Mouse (Mus musculus) MEL (cell line): ENCODE results near the gene Fance. TPM values are rescaled to one million over a fixed set of nuclear protein-coding genes. Genes with fewer than 3 reads are reported as not detected.
A peak's percentile ranks its signal among the peaks of the same experiment; 100 is the strongest.

Source experiments
- ETS1 ChIP-seq: IDR thresholded peaks from 2 replicates; pipeline ENCODE4 v1.6.1; 2012; ENCODE audit warnings: low read depth, mild to moderate bottlenecking, inconsistent platforms, low read length, improper control_type of control experiment, moderate library complexity
- JUND ChIP-seq: IDR thresholded peaks from 2 replicates; pipeline ENCODE4 v1.6.1; 2011; ENCODE audit warnings: low read depth, mild to moderate bottlenecking, improper control_type of control experiment, low read length
- MAFK ChIP-seq: IDR thresholded peaks from 2 replicates; pipeline ENCODE4 v1.6.1; 2011; ENCODE audit warnings: low read depth, mild to moderate bottlenecking, low read length, improper control_type of control experiment, borderline replicate concordance
- MEF2A ChIP-seq: IDR thresholded peaks from 2 replicates; pipeline ENCODE4 v1.6.1; 2014; ENCODE audit warnings: low read depth, mild to moderate bottlenecking, inconsistent platforms, low read length, improper control_type of control experiment; ENCODE audit not compliant: poor library complexity, insufficient replicate concordance, severe bottlenecking; ENCODE audit errors: extremely low read depth
- POLR2AphosphoS2 ChIP-seq: IDR thresholded peaks from 2 replicates; pipeline ENCODE4 v1.6.1; 2011; ENCODE audit warnings: low read length, improper control_type of control experiment
- RAD21 ChIP-seq: IDR thresholded peaks from 2 replicates; pipeline ENCODE4 v1.6.1; 2011; ENCODE audit warnings: mild to moderate bottlenecking, low read depth, low read length, improper control_type of control experiment
- TBP ChIP-seq: IDR thresholded peaks from 2 replicates; pipeline ENCODE4 v1.8.0; 2011; ENCODE audit warnings: low read depth, low read length, improper control_type of control experiment
- TCF12 ChIP-seq: IDR thresholded peaks from 2 replicates; pipeline ENCODE4 v1.6.1; 2014; ENCODE audit warnings: low read depth, mild to moderate bottlenecking, inconsistent platforms, low read length, improper control_type of control experiment, moderate library complexity
- USF1 ChIP-seq: IDR thresholded peaks from 2 replicates; pipeline ENCODE4 v1.6.1; 2014; ENCODE audit warnings: low read depth, mild to moderate bottlenecking, inconsistent platforms, low read length, improper control_type of control experiment, moderate library complexity
- polyA plus RNA-seq, 2 experiments: library from polyadenylated mRNA; stranded (reverse) in 1 of 2; unstranded in 1 of 2; fragments of >175 nt in 1 of 2; fragments of >200 nt in 1 of 2; gene quantifications; 2 replicates each; pipeline versions ENCODE4 v1.2.1 to v1.2.4; 2012; ENCODE audit warnings: low replicate concordance in 2 of 2, low read depth in 1 of 2; ENCODE audit not compliant: insufficient read length in 2 of 2, insufficient read depth in 1 of 2, missing spikeins in 1 of 2
- total RNA-seq: library from RNA; depleted of rRNA; stranded (reverse); fragments of 300-350 nt; gene quantifications from 2 replicates; pipeline ENCODE4 v1.2.3, GENCODE M21; 2012; rRNA removed

The Fance gene
- total and polyA plus RNA-seq, 3 experiments: 51.2 to 382 (median 105) TPM

DNA sequence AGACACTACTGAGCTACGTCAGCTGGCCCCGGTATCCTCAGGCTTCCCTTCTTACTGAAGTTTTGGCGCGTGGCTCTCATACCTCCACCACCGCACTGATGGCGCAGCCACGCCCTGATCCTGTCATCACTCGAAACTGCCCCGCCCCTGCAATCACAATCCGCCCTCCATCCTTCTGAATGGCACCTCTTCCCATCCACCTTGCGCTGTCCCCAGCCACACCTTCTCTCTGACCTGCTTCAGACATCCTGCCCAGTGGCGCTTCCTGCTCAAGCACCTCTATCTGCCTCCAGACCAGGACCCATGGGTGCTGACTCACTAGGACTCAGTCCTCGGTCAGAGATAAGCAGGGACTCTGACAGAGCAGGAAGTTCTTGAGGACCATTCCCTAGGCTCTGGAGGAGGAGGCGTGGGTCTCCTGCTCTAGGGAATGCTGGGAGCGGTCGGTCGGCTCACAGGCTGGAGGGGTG is 62.3 kb downstream of the Fance start (continued):
- no peak for TF ChIP-seq MAFK
- TF ChIP-seq POLR2AphosphoS2: no peak
- no peak for TF ChIP-seq RAD21
- TF ChIP-seq TBP: no peak
- TF ChIP-seq ETS1: peak; percentile 36; the same call in 1 of the 2 replicates
- TF ChIP-seq USF1: no peak
- TF ChIP-seq TCF12: peak; percentile 21; the same call in 1 of the 2 replicates
- no peak for TF ChIP-seq JUND
- TF ChIP-seq MEF2A: no peak

Other genes with a start within 250 kb of the Fance start
- gene Tcp11, start 232.9 kb upstream of the Fance start, total RNA-seq: 0.46 and 0.50 TPM in 2 replicates
- under 1 TPM in 1 of 2 experiments, not detected in 1; 0.82 TPM for gene Tcp11, start 232.9 kb upstream of the Fance start, polyA plus RNA-seq
- gene Scube3, start 171.4 kb upstream of the Fance start, total RNA-seq: 0.03 and 0.04 TPM in 2 replicates
- gene Scube3, start 171.4 kb upstream of the Fance start, polyA plus RNA-seq: under 1 TPM in 1 of 2 experiments, not detected in 1; 0.03 TPM
- 21.4 and 29.5 TPM in 2 replicates for gene Zfp523, start 136.4 kb upstream of the Fance start, total RNA-seq
- 10 to 100 TPM in 1 of 2 experiments, not detected in 1; 53.0 TPM for gene Zfp523, start 136.4 kb upstream of the Fance start, polyA plus RNA-seq
- gene Def6, start 105.7 kb upstream of the Fance start, total RNA-seq: 110 and 121 TPM in 2 replicates
- gene Def6, start 105.7 kb upstream of the Fance start, polyA plus RNA-seq: 100 to 1,000 TPM in 1 of 2 experiments, not detected in 1; 154 TPM
- 3.4 and 3.5 TPM in 2 replicates for gene Ppard, start 80.8 kb upstream of the Fance start, total RNA-seq
- 10 to 100 TPM in 1 of 2 experiments, not detected in 1; 12.7 TPM for gene Ppard, start 80.8 kb upstream of the Fance start, polyA plus RNA-seq
- 2,803 and 2,872 TPM in 2 replicates for gene Rpl10a, start 15.0 kb downstream of the Fance start, total RNA-seq
- gene Rpl10a, start 15.0 kb downstream of the Fance start, polyA plus RNA-seq: 1,000 to 10,000 TPM in 1 of 2 experiments, not detected in 1; 2,044 TPM
- 0.46 and 0.73 TPM in 2 replicates for gene Tead3, start 37.3 kb downstream of the Fance start, total RNA-seq
- gene Tead3, start 37.3 kb downstream of the Fance start, polyA plus RNA-seq: 1 to 10 TPM in 1 of 2 experiments, not detected in 1; 4.1 TPM
- 0.23 and 0.49 TPM in 2 replicates for gene Tulp1, start 51.7 kb downstream of the Fance start, total RNA-seq
- gene Tulp1, start 51.7 kb downstream of the Fance start, polyA plus RNA-seq: 1 to 10 TPM in 1 of 2 experiments, not detected in 1; 2.4 TPM
- gene Fkbp5, start 204.0 kb downstream of the Fance start, total RNA-seq: 16.5 and 16.6 TPM in 2 replicates
- 100 to 1,000 TPM in 1 of 2 experiments, 10 to 100 TPM in 1; 44.3 to 184 TPM for gene Fkbp5, start 204.0 kb downstream of the Fance start, polyA plus RNA-seq
- not detected in 2 replicates for gene Armc12, start 217.3 kb downstream of the Fance start, total RNA-seq
- gene Armc12, start 217.3 kb downstream of the Fance start, polyA plus RNA-seq: under 1 TPM in 1 of 2 experiments, not detected in 1; 0.15 TPM
- gene Clpsl2, start 235.9 kb downstream of the Fance start, total RNA-seq: not detected in 2 replicates
- gene Clpsl2, start 235.9 kb downstream of the Fance start, polyA plus RNA-seq: not detected
- gene Clps, start 247.2 kb downstream of the Fance start, total RNA-seq: not detected in 2 replicates
- gene Clps, start 247.2 kb downstream of the Fance start, polyA plus RNA-seq: not detected